In genomic region chr9:98952171-98953050, GRCm38 (mm10) we compare ENCODE assay signal across 9 mouse cellular contexts. TPM values are rescaled to one million over a fixed set of nuclear protein-coding genes. Genes with fewer than 3 reads are reported as not detected.
A peak's percentile ranks its signal among the peaks of the same experiment; 100 is the strongest.
DNase-seq lines count a peak whose midpoint lies in the region; ATAC-seq lines count a peak whose summit lies in the region.
"Had no signal": no experiment of that assay in that cellular context is flagged by ENCODE, and none has a peak within 500 bp of the region (broad histone marks: within the 10 kb centered on the region; RNA-seq: fewer than 3 reads in every experiment).

No protein-coding gene starts in this region.

- peak overlapping the region; percentile 20 for H3K4me3 ChIP-seq in kidney, embryonic 16.5 days (ENCODE audit: low read length)
- peak overlapping the region; percentile 13; the same call in 1 of the 2 replicates for H3K4me3 ChIP-seq in midbrain, embryonic 11.5 days (ENCODE audit: low read depth, low read length)

- H3K4me1 ChIP-seq in kidney, embryonic 16.5 days (ENCODE audit: insufficient read depth, low read length): peaks cover 32% of the 10 kb centered on the region
- H3K4me1 ChIP-seq in midbrain, embryonic 11.5 days (ENCODE audit: control insufficient read depth, insufficient read depth, low read length): peaks cover 33% of the 10 kb centered on the region

- no peaks in the 10 kb centered on the region for H3K36me3 ChIP-seq in kidney, embryonic 16.5 days (ENCODE audit: insufficient read depth, low read length)
- H3K36me3 ChIP-seq in midbrain, embryonic 11.5 days (ENCODE audit: control insufficient read depth, insufficient read depth, low read length): no peaks in the 10 kb centered on the region

- peaks cover 87% of the 10 kb centered on the region for H3K27me3 ChIP-seq in kidney, embryonic 16.5 days (ENCODE audit: insufficient read depth, low read length)
- peaks cover 72% of the 10 kb centered on the region for H3K27me3 ChIP-seq in midbrain, embryonic 11.5 days (ENCODE audit: control insufficient read depth, insufficient read depth, low read length)

- no peak for DNase-seq in kidney, postnatal 36 days
- peak; percentile 96 for DNase-seq in midbrain, embryonic 11.5 days (ENCODE audit: low spot score, missing footprints)
- DNase-seq in ovary, postnatal 36 days (ENCODE audit: low spot score): no peak
- no peak for DNase-seq in cerebellum, adult 11-12 months
- no peak for DNase-seq in thymus, postnatal 25 days

- no peak overlapping the region for H3K27ac ChIP-seq in kidney, embryonic 16.5 days (ENCODE audit: low read length)
- no peak overlapping the region for H3K27ac ChIP-seq in midbrain, embryonic 11.5 days (ENCODE audit: low read depth, low read length)

- H3K9me3 ChIP-seq in kidney, embryonic 16.5 days (ENCODE audit: low read length): no peaks in the 10 kb centered on the region
- H3K9me3 ChIP-seq in midbrain, embryonic 11.5 days (ENCODE audit: control insufficient read depth, low read length): no peaks in the 10 kb centered on the region

- H3K4me2 ChIP-seq in kidney, embryonic 16.5 days (replicated peaks; ENCODE audit: low read depth, low read length): peak overlapping the region; percentile 30
- peak overlapping the region; percentile 37 for H3K4me2 ChIP-seq in midbrain, embryonic 11.5 days

- ATAC-seq in kidney, embryonic 16.5 days (ENCODE audit: low FRiP score, low TSS enrichment): no peak
- ATAC-seq in common myeloid progenitor, adult 5-6 weeks (replicated peaks; ENCODE audit: low read depth, poor library complexity, severe bottlenecking): peak; percentile 60
- ATAC-seq in granulocyte monocyte progenitor cell, adult 5-6 weeks (replicated peaks; ENCODE audit: poor library complexity, severe bottlenecking): 0 out of 2 replicates have a peak, but pooled peaks have one; percentile 12
- ATAC-seq in midbrain, embryonic 11.5 days (ENCODE audit: low FRiP score): no peak

- WGBS in kidney, embryonic 16.5 days: 1% methylated on average over 40 of the region's 40 CpGs
- WGBS in midbrain, embryonic 11.5 days: under 1% methylated on average over 40 of the region's 40 CpGs

- H3K9ac ChIP-seq in kidney, embryonic 16.5 days (replicated peaks; ENCODE audit: low read length): no peak overlapping the region
- peak overlapping the region; percentile 4; the same call in 1 of the 2 replicates for H3K9ac ChIP-seq in midbrain, embryonic 11.5 days (ENCODE audit: low read length)

RNA-seq across cellular contexts. Expression of gene Foxl2, which starts 2.7 kb away (rescaled TPM):
- not detected in 2 replicates for polyA plus RNA-seq in kidney, embryonic 16.5 days (2015; fragmentation: Nextera tagmentation; extraction: Ambion mirVana)
- not detected in 2 replicates for total RNA-seq in common myeloid progenitor, adult 5-6 weeks (2017)
- not detected in 2 replicates for total RNA-seq in granulocyte monocyte progenitor cell, adult 5-6 weeks (2014; fragmentation: Nextera tagmentation)
- total RNA-seq in granulocyte monocyte progenitor cell, adult 5-6 weeks (2017): not detected in 2 replicates
- 2.2 and 3.6 TPM in 2 replicates for polyA plus RNA-seq in midbrain, embryonic 11.5 days (2014; fragmentation: Nextera tagmentation; extraction: Ambion mirVana)

RNA-seq across cellular contexts. Expression of gene Faim, which starts 33.8 kb away (rescaled TPM):
- polyA plus RNA-seq in kidney, embryonic 16.5 days (2015; fragmentation: Nextera tagmentation; extraction: Ambion mirVana): 46.1 and 46.9 TPM in 2 replicates
- total RNA-seq in common myeloid progenitor, adult 5-6 weeks (2017): 108 and 160 TPM in 2 replicates
- 22.2 and 45.9 TPM in 2 replicates for total RNA-seq in granulocyte monocyte progenitor cell, adult 5-6 weeks (2014; fragmentation: Nextera tagmentation)
- 98.8 TPM in 2 replicates for total RNA-seq in granulocyte monocyte progenitor cell, adult 5-6 weeks (2017)
- 87.3 and 91.8 TPM in 2 replicates for polyA plus RNA-seq in midbrain, embryonic 11.5 days (2014; fragmentation: Nextera tagmentation; extraction: Ambion mirVana)

RNA-seq across cellular contexts. Expression of gene 7420426K07Rik, which starts 49.5 kb away (rescaled TPM):
- not detected in 2 replicates for polyA plus RNA-seq in kidney, embryonic 16.5 days (2015; fragmentation: Nextera tagmentation; extraction: Ambion mirVana)
- total RNA-seq in common myeloid progenitor, adult 5-6 weeks (2017): not detected in 2 replicates
- not detected in 2 replicates for total RNA-seq in granulocyte monocyte progenitor cell, adult 5-6 weeks (2014; fragmentation: Nextera tagmentation)
- not detected in 2 replicates for total RNA-seq in granulocyte monocyte progenitor cell, adult 5-6 weeks (2017)
- 0.11 TPM in 1 of 2 replicates, not detected in the other for polyA plus RNA-seq in midbrain, embryonic 11.5 days (2014; fragmentation: Nextera tagmentation; extraction: Ambion mirVana)
- polyA plus RNA-seq: gonadal fat pad, adult 2 months had no signal

Comparison
In these comparisons a context has a peak if more than half of its experiments do, and no peak if none do; other contexts are left out.
1. ATAC-seq: peak in common myeloid progenitor, adult 5-6 weeks (single experiment) and granulocyte monocyte progenitor cell, adult 5-6 weeks (single experiment); none in kidney, embryonic 16.5 days (single experiment) and midbrain, embryonic 11.5 days (single experiment).